Mouse (Mus musculus): ENCODE measurements around the gene Ppm1h. TPM values are rescaled to one million over a fixed set of nuclear protein-coding genes. Genes with fewer than 3 reads are reported as not detected.

Gene Ppm1h
- total and polyA plus RNA-seq, 3 experiments, result 6.9 to 14.9 TPM; not detected in 1

- Histone ChIP-seq H3K79me2 (ENCODE audit: control insufficient read depth, insufficient read depth, low read length, poor library complexity) (no peaks in the 10 kb centered on the region), H3K4me1 (ENCODE audit: control insufficient read depth in 1 of 2, insufficient read depth in 2 of 2, low read length in 2 of 2) (peaks cover 0 to 2% of the 10 kb centered on the region in 2 experiments; a peak in 2 of 4 replicates), H3K36me3 (ENCODE audit: control insufficient read depth in 1 of 2, insufficient read depth in 2 of 2, low read length in 2 of 2) (peaks cover 0 to 4% of the 10 kb centered on the region in 2 experiments; a peak in 2 of 4 replicates), H3K9ac (ENCODE audit: control insufficient read depth, low read depth, low read length, poor library complexity, severe bottlenecking) (no peak overlapping the region), H3K27me3 (ENCODE audit: control insufficient read depth in 1 of 2, insufficient read depth in 2 of 2, low read length in 2 of 2) (no peaks in the 10 kb centered on the region), H3K4me3 (ENCODE audit: control insufficient read depth in 1 of 2, insufficient read depth in 1 of 2, low read depth in 2 of 2, low read length in 2 of 2) (no peak overlapping the region), H3K27ac (ENCODE audit: control insufficient read depth, low read depth, low read length) (no peak overlapping the region), H3K9me3 (replicated peaks; ENCODE audit: insufficient read depth, low read length) (no peaks in the 10 kb centered on the region)
- TF ChIP-seq TCF12 (IDR thresholded peaks at IDR 0.05; ENCODE audit: low read depth, low read length) (no peak), MAFK (IDR thresholded peaks at IDR 0.05; ENCODE audit: borderline replicate concordance, low read depth, low read length) (no peak), ZC3H11A (IDR thresholded peaks at IDR 0.05; ENCODE audit: low read depth, low read length) (peak; percentile 81), MXI1 (IDR thresholded peaks at IDR 0.05; ENCODE audit: low read depth, low read length) (no peak), ZMIZ1 (IDR thresholded peaks at IDR 0.05; ENCODE audit: low read depth, low read length) (no peak), USF2 (IDR thresholded peaks at IDR 0.05; ENCODE audit: borderline replicate concordance in 1 of 2, insufficient read depth in 1 of 2, low read depth in 1 of 2, low read length in 2 of 2) (no peak), EP300 (IDR thresholded peaks at IDR 0.05; ENCODE audit: low read depth in 1 of 2, low read length in 2 of 2) (no peak), CTCF (IDR thresholded peaks at IDR 0.05 in 2 of 3, conservative IDR thresholded peaks at IDR 0.05 in 1 of 3; ENCODE audit: control insufficient read depth in 1 of 3, insufficient read depth in 1 of 3, low read depth in 2 of 3, low read length in 3 of 3, poor library complexity in 1 of 3, severe bottlenecking in 1 of 3) (peak; percentile 63 to 89 (median 84)), MAX (IDR thresholded peaks at IDR 0.05; ENCODE audit: low read length) (no peak), KAT2A (conservative IDR thresholded peaks at IDR 0.05; ENCODE audit: low read depth, low read length) (no peak), SMC3 (IDR thresholded peaks at IDR 0.05; ENCODE audit: low read depth, low read length) (peak; percentile 84), TAL1 (IDR thresholded peaks at IDR 0.05; ENCODE audit: low read length) (no peak), ZNF384 (IDR thresholded peaks at IDR 0.05; ENCODE audit: low read depth, low read length) (peak; percentile 44; the same call in 1 of the 2 replicates), RAD21 (IDR thresholded peaks at IDR 0.05; ENCODE audit: low read depth, low read length) (peak; percentile 91), GABPA (IDR thresholded peaks at IDR 0.05; ENCODE audit: low read depth, low read length) (no peak), CHD1 (IDR thresholded peaks at IDR 0.05; ENCODE audit: low read depth, low read length) (no peak), POLR2A (IDR thresholded peaks at IDR 0.05; ENCODE audit: control insufficient read depth in 1 of 2, insufficient read depth in 1 of 2, low read depth in 1 of 2, low read length in 2 of 2, poor library complexity in 1 of 2) (no peak), SIN3A (IDR thresholded peaks at IDR 0.05; ENCODE audit: low read length) (peak; percentile 40; the same call in 1 of the 2 replicates)
- DNase-seq (ENCODE audit: low read depth, low spot score), result peak; percentile 83
Measured at GRCm38 (mm10) chr10:122803906-122804305, 125.3 kb downstream of the Ppm1h start.

- TF ChIP-seq ZNF384 (IDR thresholded peaks at IDR 0.05; ENCODE audit: low read depth, low read length) (peak; percentile 90), NELFE (IDR thresholded peaks at IDR 0.05; ENCODE audit: low read depth, low read length) (no peak)
- H3K36me3 ChIP-seq (ENCODE audit: control insufficient read depth in 1 of 2, insufficient read depth in 2 of 2, low read length in 2 of 2), result peaks cover 0 to 4% of the 10 kb centered on the region in 2 experiments; a peak in 2 of 4 replicates
- H3K27me3 ChIP-seq (ENCODE audit: control insufficient read depth in 1 of 2, insufficient read depth in 2 of 2, low read length in 2 of 2), result no peaks in the 10 kb centered on the region
- no peak overlapping the region for H3K27ac ChIP-seq (ENCODE audit: control insufficient read depth, low read depth, low read length)
- no peaks in the 10 kb centered on the region for H3K9me3 ChIP-seq (replicated peaks; ENCODE audit: insufficient read depth, low read length)
- H3K79me2 ChIP-seq (ENCODE audit: control insufficient read depth, insufficient read depth, low read length, poor library complexity), result no peaks in the 10 kb centered on the region
- no peak overlapping the region for H3K4me3 ChIP-seq (ENCODE audit: control insufficient read depth in 1 of 2, insufficient read depth in 1 of 2, low read depth in 2 of 2, low read length in 2 of 2)
- DNase-seq (ENCODE audit: low read depth, low spot score), result no peak
- peaks cover 0 to 2% of the 10 kb centered on the region in 2 experiments; a peak in 2 of 4 replicates for H3K4me1 ChIP-seq (ENCODE audit: control insufficient read depth in 1 of 2, insufficient read depth in 2 of 2, low read length in 2 of 2)
- H3K9ac ChIP-seq (ENCODE audit: control insufficient read depth, low read depth, low read length, poor library complexity, severe bottlenecking), result no peak overlapping the region
Measured at GRCm38 (mm10) chr10:122805866-122806265, 127.3 kb downstream of the Ppm1h start.
